Mouse (Mus musculus): ENCODE measurements at regions not wholly inside any gene's neighbourhood (a gene's known extent, or its start where the extent isn't known, plus 50 kb on each side); places are given as distances from the start of the nearest gene placed in this dataset.
A peak's percentile ranks its signal among the peaks of the same experiment; 100 is the strongest.

GRCm38 (mm10) chr14:83232262-83232661, 1211.1 kb upstream of the Pcdh17 start:
- no peak for DNase-seq (ENCODE audit: low spot score)

- DNase-seq (ENCODE audit: low spot score): peak; percentile 65
Measured at GRCm38 (mm10) chr14:83246891-83247290, 1196.5 kb upstream of the Pcdh17 start.

GRCm38 (mm10) chr14:83247405-83247804, 1196.0 kb upstream of the Pcdh17 start:
- no peak for DNase-seq (ENCODE audit: low spot score)

DNA sequence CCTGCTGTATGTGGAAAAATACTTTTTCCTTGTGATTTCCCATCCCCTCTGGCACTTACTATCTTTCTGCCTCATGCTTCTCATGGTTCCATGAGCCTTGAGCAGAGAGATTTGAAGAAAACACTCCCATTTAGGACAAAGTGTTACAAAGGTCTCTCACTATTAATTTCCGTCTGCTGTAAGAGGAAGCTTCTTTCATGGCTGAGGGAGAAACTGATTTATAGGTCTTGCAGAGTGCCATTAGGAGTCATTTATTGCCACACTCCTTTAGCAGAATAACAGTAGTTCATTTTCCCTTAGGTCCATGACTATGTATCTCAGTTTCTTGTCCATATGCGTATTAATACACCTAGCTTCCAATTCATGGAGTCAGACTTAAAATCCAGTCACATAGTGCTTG, 1190.4 kb upstream of the Pcdh17 start:
- DNase-seq (ENCODE audit: low spot score): no peak

DNA sequence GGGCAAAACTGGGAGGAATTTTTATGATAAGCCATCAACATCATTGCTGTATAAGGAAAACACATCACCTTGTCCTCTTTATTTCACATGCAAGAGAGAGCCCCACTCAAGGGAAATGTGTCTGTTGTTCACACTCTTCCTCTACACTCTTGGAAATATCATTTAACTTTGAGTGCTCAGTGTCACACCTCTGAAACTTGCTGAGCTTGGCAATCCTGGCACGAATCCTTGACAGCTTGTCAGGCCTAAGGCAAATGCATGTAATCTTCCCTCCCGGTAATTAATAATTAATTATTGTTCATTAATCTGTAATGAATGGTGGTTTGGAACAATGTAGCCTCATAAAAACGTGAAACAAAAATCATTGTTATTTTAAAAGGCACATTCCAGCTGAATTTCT, 1140.8 kb upstream of the Pcdh17 start:
- DNase-seq (ENCODE audit: low spot score): no peak

DNA sequence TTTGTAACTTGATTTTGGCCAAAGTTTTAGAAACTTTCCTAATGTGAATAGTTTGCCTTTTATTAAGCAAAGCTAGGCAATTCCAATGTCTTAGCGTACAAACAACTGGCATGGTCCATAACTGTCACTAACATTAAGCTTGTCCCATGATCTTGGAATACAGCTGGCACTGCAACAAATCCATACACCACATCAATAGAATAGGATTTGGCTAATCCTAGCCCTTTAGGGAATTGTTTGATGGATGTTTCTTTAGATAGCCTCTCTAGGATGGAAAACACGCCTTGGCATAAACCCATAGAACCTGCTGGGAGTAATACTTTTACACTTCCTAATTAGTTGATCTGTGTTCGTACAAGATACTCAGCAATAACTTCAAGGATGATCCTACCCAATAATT, 1122.6 kb upstream of the Pcdh17 start:
- no peak for DNase-seq (ENCODE audit: low spot score)

GRCm38 (mm10) chr14:83363153-83363552, 1080.2 kb upstream of the Pcdh17 start:
- no peak for DNase-seq (ENCODE audit: low spot score)
